Mouse (Mus musculus): ENCODE measurements around the gene A630095N17Rik.

The A630095N17Rik gene

DNA sequence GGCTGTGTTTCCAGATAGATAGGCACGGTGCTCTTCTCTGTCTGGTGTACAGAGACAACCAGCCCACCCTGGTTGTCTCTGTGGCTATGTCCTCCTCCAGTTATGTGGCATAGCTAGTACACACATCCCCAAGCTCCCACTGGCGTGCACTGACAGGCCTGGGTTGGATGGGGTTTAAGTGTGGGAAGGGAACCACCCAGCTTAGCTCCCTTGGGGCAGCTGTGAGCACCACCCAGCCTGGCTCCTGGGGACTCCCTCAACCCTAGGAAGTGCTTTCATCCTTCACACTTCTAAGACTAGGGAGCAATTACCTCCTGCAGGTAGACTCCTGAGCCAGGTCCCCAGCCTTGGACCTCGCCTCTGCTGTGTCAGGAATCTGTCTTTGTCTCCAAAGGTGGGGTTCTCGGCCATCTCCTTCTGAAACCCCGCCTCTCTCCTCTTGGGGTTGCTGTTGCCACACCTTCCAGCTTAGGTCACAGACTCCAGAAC lies at the start of gene A630095N17Rik:
TSS of gene A630095N17Rik (minus strand) at position 439 of the 489 bp plus-strand sequence.
- DNase-seq: no peak

DNA sequence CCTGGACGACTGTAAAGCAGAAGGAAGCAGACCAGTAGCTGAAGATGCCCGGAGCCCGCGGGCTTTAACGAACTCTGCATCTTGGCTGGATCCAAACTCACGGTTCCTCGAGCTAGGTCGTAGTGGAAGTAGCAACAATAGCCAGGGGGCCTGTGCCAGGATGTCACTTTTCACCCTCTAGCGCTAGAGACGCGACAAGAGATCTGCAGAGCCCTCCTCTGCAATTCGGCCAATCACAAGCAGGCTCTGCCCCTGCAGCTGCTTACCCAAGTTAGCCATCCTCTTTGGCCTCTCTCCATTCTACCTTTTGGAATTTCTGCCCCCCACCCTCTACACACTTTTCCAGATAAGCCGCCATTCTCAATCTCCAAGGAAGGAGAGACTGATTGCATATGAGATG lies 46.3 kb upstream of the A630095N17Rik start, which contains the start of gene Resp18:
TSS of gene Resp18 (minus strand) at position 188 of the 400 bp plus-strand sequence.
- DNase-seq: peak; percentile 40

DNA sequence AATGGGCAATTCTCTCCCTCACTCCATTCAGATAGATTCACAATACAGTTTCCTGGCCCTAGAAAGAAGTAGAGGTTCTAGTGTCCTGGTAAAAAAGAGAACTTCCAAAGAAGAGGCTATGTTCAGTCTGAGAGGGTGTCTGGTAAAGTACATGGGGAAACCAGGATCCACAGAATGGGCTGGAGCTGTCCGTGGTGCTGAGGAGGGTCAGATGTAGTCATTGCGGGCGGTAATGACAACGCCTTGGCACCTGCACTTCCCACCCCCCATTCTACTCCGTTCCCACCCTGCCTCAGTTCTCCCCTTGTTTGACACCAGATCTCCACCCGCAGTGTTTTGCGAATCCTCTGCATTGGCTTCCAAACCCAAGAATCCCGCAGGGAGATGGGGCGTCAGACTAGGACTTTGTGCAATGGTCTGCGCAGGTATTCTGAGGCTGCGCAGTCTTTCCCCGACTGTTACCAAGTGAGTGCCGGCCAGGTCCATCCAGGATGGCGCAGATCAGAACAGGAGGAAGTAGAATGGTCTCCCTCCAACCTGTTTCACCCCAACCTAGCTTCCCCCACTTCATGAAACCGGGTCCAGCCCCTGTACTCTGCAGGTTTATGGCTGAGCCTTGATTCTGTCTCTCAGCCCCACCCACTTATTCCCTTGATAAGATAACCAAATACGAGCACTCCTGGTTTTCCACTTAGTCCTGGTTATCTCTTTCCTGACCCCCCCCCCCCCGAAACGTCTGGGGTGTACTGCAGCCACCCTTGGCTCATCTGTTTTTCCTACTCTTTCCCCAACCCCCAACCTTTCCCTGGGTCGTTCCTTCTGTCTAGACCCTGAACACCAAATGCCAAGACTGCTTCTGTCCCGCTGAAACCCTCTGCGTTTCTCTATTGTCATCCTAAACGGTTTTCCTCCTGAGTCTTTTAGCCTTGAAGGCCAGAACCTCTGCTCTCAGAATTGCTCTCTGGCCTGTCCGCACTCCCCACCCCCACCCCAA lies 45.6 kb upstream of the A630095N17Rik start:
- DNase-seq: peak; percentile 28

DNA sequence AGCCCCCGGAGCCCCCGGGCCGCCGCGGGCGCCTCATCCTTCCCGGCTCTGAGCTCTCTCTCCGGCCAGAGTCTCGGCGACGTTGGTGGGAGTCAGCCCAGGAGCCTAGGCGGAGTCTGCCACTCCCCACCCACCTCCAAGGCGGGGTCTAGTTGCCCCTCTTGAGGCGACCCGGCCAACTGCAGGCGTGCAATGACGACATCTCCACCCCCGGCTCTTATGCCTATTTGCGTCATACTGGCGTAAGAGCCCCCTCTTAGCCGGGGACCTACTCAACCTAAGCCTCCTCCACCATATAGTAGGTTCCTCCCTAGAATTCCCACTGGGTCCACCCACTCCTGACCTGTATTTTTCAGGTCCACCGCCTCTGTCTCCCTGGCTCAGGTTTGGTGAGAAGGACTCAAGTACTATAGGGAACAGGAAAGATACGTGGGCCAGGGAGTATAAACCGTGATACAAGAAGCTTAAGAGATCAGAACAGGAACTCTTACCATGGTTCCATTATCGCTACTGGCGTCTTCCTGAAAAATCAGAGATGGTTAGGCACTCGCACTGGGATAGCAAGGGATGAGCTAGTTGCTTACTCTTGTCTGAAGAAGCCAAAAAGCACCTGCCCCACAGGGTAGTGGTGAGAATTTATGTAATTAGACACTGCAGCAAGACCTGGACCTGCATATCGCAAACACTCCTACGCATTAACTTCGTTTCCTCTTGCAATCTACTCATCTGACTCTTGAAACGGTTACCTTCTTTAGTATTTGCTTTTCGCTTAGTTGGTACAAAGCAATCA lies 32.4 kb upstream of the A630095N17Rik start, which contains the start of gene Ptprn:
TSS of gene Ptprn (minus strand) at position 412 of the 790 bp plus-strand sequence.
- peak; percentile 78 for DNase-seq

DNA sequence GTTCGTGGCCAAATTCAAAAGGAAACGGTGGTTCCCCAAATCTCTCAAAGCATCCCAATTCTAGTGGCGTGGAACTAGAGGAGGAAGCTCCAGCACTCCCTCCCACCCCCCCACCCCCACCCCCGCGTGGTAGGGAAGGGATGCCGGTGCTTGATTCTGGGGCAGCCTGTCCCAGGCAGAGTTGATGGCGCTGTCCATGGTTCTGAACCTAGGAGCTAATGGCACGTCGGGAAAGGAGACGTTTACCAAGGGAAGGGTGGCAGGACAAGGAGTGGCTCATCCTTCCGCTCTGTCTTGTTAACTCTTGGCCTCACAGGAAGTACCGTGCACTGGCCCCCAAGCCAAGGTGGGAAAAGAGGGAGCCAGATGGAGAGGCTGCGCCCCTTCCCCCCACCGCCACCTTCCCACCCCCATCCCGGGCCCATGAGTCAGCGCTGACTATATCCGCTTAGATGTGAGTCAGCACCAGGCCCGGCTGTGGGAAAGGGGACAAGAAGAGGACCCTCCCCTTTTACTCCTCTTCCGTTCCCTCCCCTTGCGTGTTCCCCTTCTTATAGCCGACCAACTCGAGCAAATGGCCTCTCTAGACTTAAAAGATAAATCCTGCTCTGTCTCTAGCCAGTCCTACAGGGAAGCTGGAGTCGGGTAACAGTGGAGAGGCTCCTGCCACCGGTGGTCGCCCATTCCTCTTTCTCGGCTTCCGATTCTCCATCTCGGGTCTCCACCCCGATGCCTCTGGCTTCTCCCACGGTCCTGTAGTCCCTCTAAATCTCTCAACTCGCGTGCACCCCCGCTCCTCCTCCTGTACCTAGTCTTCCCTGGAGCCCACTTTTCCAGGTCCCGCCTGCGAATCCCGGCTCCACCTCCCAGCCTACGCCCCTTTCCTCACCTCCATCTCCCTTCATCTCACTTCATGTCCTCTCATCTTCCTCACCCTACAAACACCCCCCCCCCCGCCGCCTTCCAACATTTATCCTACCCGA lies 31.4 kb upstream of the A630095N17Rik start:
- DNase-seq: peak; percentile 51

DNA sequence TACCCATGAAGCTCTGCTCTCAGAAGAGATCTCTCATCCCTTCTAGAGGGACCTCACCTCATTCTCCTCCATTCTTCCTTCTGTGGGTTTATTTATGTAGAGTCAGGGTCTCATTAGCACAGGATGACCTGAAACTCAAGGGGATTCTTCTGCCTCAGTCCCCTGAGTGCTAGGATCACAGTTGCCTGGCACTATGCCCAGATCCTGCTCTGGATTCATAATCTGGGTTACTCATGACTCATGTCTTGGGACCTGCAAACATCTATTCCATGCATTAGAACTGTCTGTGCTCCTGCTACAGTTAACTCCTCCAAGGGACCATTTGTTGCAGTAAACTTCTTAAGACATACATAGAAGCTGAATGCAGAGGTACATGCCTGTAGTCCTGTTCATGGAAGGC lies 29.4 kb upstream of the A630095N17Rik start:
- no peak for DNase-seq

DNA sequence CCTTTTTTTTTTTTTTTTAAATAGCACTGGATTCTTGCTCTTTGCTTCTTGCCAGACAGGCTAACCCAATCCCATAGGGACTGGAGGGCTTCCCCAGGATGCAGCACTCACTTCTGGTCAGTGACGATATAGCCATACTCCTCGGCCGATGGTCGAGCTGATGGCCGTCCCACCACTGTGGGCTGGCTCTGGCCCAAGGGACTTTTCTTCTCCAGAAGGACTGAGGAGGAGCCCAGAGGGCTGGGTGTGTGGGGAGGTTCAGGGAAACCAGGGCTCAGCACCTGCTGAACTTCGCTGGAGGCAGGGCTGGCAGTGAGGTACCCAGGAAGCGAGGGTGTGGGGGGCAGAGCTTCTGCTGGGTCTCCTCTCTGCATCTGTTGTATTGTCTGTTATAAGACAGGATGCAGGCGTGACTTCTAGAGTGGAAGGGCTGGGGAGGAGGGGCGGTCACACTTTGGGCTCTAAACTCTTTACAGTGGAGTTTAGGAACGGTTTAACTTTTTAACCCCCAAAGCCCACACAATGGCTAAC lies 23.7 kb upstream of the A630095N17Rik start:
- DNase-seq: no peak

DNA sequence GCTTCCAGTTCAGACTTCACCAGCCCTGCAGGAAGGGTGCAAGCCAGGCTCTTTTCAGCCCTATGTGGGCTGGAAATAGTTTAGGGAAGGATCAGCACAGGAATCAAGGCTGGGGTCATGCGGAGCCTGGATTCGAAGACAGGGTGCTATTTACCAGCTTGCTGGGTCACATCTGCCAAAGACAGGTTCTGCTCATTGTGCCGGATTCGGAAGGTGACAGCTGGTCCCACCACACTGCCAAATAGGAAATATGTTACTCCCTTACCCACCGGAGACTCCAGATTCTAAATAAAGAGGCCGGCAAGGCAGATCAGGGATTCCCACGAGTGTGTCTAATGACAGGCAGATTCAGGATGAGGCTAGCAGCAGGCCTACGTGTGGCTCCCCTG lies 22.7 kb upstream of the A630095N17Rik start:
- DNase-seq: no peak

DNA sequence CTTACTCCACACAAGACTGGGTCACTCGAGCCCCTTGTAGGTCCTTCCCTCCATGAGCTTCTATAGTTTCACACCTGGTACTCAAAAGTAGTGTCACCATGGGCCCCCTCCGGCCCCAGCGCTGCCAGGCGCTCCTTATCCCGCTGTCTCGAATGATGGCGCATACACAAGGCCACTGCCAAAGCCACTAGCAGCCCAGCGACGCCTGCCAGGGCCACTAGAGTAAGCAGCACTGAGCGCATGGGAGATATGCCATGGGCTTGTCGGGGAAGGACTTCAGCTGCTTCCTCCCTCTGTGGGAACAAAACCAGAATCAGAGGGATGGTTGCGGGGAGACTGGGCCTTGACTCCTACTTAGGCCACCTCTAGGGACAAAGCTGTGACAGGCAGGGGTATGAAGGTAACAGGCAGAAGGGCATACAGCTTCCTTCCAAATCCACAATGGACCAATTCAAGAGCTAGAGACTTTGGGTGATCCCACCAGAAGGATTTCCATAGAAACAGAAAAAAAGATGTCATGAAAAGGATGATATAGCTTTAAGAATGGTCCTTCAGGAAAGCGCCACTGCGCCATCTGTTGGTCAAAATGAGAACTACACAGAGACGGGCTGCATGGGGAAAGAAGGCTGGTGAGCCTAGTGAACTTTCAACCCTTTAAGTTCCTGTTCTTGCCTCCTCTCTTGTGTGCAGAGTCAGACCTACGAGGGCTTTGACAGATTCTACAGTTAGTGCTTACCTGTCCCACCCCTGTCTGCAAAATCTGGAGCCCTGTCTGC lies 22.1 kb upstream of the A630095N17Rik start:
- DNase-seq: peak; percentile 90

DNA sequence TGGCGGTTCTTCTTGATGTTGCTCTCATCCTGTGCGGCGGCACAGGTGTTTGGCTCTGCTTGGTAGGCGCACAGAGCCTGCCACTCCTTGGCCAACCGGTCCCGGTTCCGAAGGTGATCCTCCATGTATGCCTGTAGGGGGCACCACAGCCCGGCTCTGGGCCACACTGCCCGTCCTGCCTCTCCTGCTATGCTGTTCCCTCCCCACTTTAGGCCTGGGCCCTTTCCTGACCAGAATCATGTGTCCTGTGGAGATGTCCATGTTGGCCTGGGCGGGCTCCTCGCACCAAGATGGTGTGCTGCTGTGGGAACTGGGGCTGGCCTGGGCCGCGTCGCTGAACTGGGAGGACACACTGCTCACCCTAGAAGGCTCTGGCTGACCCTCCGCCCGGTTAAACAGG lies 21.1 kb upstream of the A630095N17Rik start:
- no peak for DNase-seq

DNA sequence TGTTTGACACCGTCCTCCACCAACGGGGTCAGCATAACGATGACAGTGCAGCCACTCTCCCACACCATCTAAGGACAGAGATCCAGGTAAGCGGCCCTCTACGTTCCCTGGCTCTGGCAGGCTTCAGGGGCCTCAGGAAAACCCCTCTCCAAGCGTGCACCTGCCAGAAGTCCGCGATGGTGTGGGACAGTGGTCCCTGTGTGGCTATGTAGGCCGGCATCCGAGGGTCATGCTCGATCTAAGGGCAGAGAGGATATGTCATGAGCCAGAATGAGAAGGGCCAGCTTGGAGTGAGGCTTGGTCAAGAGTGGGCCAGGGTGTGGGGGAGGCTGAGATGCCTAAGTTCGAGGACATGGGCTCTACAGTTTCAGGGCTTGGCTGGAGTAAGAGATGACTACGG lies 20.4 kb upstream of the A630095N17Rik start:
- DNase-seq: no peak

DNA sequence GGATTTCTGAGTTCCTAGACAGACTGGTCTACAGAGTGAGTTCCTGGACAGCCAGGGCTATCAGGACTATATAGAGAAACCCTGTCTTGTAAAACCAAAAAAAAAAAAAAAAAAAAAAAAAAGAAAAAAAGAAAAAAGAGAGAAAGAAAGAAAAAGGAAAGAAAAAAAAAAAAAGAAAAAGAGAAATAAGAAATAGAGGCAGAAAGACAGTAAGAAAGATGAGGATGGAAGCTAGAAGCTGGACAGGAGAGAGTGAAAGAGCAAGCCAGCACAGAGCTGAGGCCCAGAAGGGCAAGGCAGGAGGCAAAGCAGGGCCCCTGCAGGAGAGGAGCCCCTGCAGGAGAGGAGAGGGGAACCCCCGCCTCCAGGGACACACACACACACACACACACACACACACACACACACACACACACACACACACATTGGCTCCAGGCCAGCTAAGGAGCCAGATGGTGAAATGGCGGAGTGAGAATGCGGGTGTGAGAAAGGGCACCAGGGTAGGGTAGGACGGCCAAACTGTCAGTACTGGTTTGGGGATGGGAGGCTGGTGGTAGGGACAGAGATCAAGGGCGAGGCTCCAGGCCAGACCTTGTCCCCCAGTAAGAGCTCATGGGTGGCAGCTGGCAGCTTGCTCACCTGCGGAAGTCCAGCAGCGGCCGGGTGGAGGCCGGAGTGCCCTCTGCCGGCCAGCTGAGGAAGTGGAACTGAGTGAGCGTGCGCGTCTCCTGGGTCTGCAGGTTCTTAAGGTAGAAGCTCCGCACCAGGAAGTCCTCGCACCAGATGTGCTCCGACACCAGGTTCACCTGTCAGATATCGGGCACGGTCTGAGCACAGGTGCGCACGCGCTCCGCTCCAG lies 19.4 kb upstream of the A630095N17Rik start:
- peak; percentile 87 for DNase-seq

DNA sequence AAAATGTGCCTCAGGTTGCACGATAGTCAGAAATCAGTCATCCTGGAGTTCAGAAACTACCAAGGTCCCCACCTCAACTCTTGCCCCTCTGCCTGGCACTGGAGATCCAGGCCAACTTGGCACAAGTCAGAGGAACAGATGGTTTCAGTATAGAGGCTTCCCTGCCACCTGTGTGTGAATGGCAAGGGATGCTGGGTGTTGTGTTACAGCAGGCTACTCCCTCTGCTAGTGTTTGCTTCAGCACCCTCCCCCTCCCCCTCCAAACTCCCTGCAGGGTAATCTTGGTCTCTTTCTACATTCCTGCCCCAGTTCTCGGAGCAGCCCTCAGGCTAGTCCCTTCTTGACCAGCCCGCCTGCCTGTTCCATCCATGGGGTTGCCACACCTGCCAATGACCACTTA lies 18.6 kb upstream of the A630095N17Rik start:
- DNase-seq: no peak

DNA sequence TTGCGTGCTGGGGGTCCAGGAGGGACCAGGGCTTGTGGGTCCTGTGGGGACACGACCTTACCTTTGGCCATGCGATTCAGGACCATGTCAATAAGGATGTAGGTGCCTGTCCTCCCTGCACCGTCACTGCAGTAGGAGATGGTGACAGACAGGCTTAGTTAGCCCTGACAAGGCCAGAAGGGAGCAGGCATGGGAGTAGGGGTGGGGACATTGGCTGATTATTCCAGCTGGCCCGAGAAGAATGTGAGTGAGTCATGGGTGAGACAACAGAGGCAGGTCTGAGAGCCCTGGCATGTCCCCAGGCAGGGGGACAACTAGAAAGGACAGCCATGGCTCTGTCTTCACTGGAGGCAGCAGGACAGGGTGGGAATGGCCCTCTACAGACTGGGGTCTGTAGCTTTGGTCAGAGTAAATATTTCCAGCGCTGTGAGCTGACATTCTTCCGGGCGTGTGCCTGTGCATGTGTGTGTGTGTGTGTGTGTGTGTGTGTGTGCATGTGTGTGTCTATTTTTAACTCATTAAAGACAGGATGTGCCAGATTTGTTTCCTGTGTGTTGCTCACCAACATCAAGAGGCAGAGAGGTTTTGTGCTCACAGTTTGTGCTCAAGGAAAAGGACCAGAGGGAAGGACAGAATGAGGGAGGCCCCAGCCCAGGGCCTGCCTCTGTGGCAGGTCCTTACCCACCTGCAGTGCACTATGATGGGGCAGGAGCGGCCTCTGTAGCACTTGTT lies 16.3 kb upstream of the A630095N17Rik start:
- DNase-seq: no peak

DNA sequence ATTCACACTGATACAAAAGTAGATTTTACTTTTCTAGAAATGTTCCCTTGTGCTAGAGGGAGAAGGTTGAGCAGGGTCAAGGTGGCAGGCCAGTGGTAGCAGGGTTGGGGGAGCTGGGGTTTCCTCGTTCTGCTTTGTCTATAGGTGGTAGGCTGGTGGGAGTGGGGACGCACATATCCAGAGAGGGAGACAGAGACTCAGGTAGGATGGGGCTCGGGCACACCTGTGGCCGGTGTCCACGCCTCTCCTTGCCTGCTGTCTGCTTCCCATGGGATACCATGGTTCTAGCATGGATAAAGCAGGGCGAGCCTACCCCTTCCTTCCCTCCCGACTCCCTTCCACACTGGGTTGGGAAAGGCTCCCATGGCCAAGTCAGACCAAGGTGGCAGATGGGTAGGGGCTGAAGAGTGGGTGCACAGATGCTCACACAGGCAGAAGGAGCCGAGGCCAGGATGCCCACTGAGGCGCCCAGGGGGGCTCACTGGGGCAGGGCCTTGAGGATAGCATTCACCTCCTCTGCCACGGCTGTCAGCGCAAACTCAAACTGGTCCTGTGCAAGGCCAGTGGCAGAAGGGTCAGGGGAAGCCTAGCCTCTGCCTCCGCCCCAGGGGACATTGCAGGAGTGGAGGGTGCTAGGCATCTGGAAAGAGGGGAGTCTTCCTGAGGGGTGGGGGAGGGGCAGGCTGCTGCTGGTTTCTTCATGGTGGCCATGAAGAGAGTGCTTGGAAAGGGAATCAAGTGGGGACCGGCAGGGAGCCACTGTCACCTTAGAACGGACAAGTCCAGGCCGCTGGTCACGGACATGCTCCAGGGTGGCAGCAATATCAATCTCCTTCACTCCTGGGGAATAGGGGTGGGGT lies 15.4 kb upstream of the A630095N17Rik start:
- no peak for DNase-seq

DNA sequence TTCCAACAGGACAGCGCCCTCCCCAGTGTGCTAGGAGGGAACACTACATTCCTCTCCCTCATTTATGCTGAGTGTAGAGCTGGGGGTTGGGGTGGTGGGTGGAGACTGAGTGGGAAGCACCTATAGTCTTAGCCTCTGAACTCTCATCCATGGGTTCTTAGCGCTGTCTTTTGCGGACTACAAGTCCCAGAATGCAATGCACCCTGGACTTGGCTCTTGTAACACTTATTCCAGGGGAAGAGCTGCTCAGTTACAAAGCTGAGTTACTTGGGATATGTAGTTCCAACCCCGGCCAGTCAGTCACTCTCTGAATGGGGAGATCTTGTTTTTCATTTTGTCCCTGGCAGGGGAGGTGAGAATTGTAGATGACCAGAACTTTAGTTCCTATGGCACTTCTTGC lies 12.9 kb upstream of the A630095N17Rik start:
- DNase-seq: no peak

DNA sequence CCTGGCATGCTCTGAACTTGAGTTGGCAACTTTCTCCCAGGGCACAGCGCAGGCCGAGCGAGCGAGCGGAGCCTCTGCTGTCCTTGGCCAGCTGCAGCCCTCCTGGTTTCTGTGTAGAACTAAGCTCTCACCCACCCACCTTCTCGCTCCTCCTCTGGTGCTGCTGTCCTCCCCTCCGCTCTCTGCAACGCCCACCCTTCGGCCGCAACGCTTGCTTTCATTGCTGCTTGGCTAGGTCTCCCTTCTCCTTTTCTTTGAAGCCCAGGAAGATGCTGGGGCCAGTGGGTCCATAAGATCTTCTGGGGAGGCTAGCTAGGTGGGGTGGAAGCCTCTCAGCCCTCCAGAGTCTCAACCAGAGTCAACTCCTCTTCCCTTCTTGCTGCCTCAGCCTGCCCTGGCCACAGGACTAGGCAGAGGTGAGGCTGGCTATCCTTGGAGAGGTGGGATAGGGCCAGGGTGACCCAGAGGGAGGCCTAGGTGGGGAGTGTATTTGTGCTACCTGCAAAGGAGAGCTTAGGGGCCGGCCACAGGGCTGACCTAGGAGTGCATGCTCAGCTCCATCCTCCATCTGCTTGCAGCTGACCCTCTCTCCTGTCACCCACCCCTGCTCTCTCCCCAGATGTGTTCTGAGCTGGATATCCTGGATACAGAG lies 12.4 kb upstream of the A630095N17Rik start:
- no peak for DNase-seq

DNA sequence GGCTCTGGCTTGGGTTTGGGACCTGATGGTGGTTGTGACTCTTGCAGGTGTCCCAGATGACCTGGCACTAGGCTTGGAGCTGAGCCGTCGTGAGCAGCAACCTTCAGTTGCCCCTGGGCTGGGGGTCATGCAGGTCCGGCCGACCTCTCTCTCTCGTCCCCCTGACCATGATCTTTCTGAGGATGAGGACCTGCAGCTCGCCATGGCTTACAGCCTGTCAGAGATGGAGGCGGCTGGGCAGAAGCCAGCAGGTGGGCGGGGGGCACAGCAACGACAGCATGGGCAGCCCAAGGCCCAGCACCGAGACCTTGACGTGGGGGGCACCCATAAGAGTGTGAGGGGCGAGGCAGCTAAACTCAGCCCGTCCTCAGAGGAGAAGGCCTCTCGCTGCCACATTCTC lies 11.5 kb upstream of the A630095N17Rik start:
- DNase-seq: no peak
